Mouse (Mus musculus) forebrain, embryonic 12.5 days (tissue): ENCODE measurements around the gene Rab11a. TPM values are rescaled to one million over a fixed set of nuclear protein-coding genes. Genes with fewer than 3 reads are reported as not detected.
A peak's percentile ranks its signal among the peaks of the same experiment; 100 is the strongest.

Source experiments
- ATAC-seq: fragments of 200-750 bp; cut with Nextera tagmentation; 2 replicates; pipeline ENCODE4 v1.8.0; 2017; ENCODE audit warnings: moderate TSS enrichment; ENCODE audit not compliant: low FRiP score
- H3K27ac ChIP-seq: fragments of 300-500 bp; sonication (generic); 2 replicates; pipeline ENCODE4 v1.5.1; 2016; ENCODE audit warnings: mild to moderate bottlenecking
- H3K27me3 ChIP-seq: fragments of 300-500 bp; sonication (generic); 2 replicates; pipeline ENCODE4 v1.6.1; 2016; ENCODE audit warnings: mild to moderate bottlenecking
- H3K36me3 ChIP-seq: fragments of 300-500 bp; sonication (generic); replicated peaks from 2 replicates; pipeline ENCODE4 v1.6.1; 2016; ENCODE audit warnings: mild to moderate bottlenecking
- H3K4me1 ChIP-seq: fragments of 300-500 bp; sonication (generic); 2 replicates; pipeline ENCODE4 v1.6.1; 2016
- H3K4me2 ChIP-seq: fragments of 300-500 bp; sonication (generic); 2 replicates; pipeline ENCODE4 v1.6.1; 2016; ENCODE audit warnings: mild to moderate bottlenecking, moderate library complexity
- H3K4me3 ChIP-seq: fragments of 300-500 bp; sonication (generic); replicated peaks from 2 replicates; pipeline ENCODE4 v1.5.1; 2016; ENCODE audit warnings: mild to moderate bottlenecking
- H3K9ac ChIP-seq: fragments of 300-500 bp; sonication (generic); 2 replicates; pipeline ENCODE4 v1.6.1; 2016; ENCODE audit warnings: mild to moderate bottlenecking
- H3K9me3 ChIP-seq: fragments of 300-500 bp; sonication (generic); 2 replicates; pipeline ENCODE4 v1.6.1; 2016
- WGBS: fragments of 180-500 bp; shearing (Covaris S2); methylation state at CpG from one replicate; pipeline ENCODE4 v1.1.7; 2016; 5-methylcytosine and 5-hydroxymethylcytosine counted together
- polyA plus RNA-seq: library from polyadenylated mRNA; unstranded; fragments of >200 nt; fragmentation: Nextera tagmentation; extraction: Ambion mirVana; gene quantifications from 2 replicates; pipeline ENCODE4 v1.2.1, GENCODE M21; 2016

The Rab11a gene
- polyA plus RNA-seq, 1 experiment from 2014 or later, result 259 TPM

DNA sequence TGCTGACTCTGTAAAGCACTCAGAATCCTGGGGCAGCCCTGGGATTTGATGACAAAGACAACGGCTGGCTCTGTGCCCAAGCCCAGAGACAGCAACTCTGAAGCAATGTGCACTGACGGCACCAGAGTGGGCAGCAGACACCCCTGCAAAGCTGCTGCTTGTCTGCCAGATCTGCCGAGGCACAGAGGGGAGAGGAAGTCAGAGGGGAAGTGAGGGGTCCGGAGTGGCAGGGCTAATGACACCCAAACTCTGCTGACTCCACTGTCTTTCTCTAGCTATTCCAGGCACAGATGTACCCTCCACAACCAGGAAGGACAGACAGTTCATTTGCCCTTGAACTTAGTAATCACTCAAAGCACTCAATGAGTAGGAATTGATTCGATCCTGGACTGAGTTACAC, 33.7 kb upstream of the Rab11a start:
- WGBS, result 65% methylated on average over 5 of the region's 5 CpGs
- Histone ChIP-seq H3K4me3 (no peak overlapping the region), H3K27me3 (0 out of 2 replicates have a peak, but pooled peaks cover 3% of the 10 kb centered on the region), H3K36me3 (no peaks in the 10 kb centered on the region), H3K27ac (no peak overlapping the region), H3K4me1 (peaks cover 11% of the 10 kb centered on the region), H3K9me3 (0 out of 2 replicates have a peak, but pooled peaks cover 1% of the 10 kb centered on the region), H3K9ac (no peak overlapping the region), H3K4me2 (no peak overlapping the region)
- ATAC-seq, result no peak

DNA sequence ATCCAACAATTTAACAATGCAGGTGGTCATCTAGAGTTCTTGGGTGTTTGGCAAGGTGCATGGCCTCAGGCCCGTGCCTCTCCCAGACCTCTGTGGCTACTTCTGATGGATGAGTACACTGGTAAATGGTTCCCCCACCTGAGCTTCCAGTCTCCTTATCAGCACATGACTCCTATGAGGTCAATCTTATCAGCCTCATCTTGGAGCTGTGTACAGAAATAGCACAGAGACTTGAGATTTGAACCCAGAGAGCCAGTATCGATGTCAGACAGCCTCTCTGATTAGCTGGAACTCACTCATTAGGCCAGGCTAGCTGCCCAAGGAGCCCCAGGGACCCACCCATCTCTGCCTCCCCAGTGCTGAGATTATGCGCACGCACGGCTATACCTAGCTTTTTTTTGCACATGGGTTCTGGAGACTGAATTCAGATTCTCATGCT, 32.9 kb upstream of the Rab11a start:
- WGBS, result 89% methylated on average over 5 of the region's 5 CpGs

DNA sequence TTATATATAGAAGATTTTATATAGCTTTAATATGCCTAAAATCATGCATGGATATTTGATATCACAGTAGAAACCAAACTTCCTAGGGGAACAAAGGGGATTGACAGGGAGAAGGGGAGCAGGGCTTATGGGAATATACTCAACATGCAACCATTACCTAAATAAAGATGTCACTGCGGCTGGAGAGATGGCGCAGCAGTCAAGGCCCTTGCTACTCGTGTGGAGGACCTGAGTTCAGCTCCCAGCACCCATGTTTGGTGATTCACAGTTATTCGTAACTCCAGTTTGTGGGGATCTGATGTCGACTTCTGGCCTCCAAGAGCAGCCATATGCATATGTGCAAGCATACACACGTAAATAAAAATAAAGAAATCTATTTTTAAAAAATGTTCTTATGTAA, 32.4 kb upstream of the Rab11a start:
- WGBS, result 91% methylated on average over 6 of the region's 6 CpGs
- no peak overlapping the region for H3K4me3 ChIP-seq
- 0 out of 2 replicates have a peak, but pooled peaks cover 3% of the 10 kb centered on the region for H3K27me3 ChIP-seq
- H3K9me3 ChIP-seq, result 0 out of 2 replicates have a peak, but pooled peaks cover 3% of the 10 kb centered on the region
- H3K4me2 ChIP-seq, result no peak overlapping the region
- no peaks in the 10 kb centered on the region for H3K36me3 ChIP-seq
- H3K9ac ChIP-seq, result no peak overlapping the region
- ATAC-seq, result no peak
- H3K4me1 ChIP-seq, result peaks cover 7% of the 10 kb centered on the region
- no peak overlapping the region for H3K27ac ChIP-seq

More for the DNA sequence above, 32.9 kb upstream of the Rab11a start:
- no peak overlapping the region for H3K4me2 ChIP-seq
- no peak overlapping the region for H3K27ac ChIP-seq
- H3K4me1 ChIP-seq, result peaks cover 11% of the 10 kb centered on the region
- H3K4me3 ChIP-seq, result no peak overlapping the region
- no peaks in the 10 kb centered on the region for H3K36me3 ChIP-seq
- ATAC-seq, result no peak
- 0 out of 2 replicates have a peak, but pooled peaks cover 3% of the 10 kb centered on the region for H3K27me3 ChIP-seq
- H3K9ac ChIP-seq, result no peak overlapping the region
- H3K9me3 ChIP-seq, result 0 out of 2 replicates have a peak, but pooled peaks cover 3% of the 10 kb centered on the region

DNA sequence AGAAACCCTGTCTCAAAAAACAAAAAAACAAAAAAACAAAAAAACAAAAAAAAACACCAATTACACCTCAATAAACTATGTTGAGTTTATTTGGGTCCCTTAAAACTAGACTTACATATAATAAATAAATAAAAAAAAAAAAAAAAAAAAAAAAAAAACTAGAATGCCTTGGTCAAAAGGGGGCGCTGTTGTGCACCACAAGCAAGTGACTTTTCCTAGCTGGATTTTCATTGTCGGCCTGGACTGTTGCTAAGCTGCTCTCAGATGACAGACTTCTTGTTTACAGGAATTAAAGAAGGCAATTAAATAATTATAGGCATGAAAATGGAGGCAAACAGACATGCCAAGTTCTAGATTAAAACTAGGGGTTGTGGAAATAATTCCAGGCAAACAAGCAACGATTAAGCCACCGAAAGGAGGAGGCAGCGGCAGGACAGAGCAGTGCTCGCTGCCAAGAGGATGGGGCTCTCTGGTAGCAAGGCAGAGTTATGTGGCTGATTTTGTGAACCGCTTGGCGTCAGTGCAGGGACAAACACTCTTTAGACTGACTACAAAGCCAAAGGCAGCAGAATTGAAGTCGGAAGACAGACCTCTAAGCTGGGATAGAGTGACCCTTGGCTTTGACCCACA, 31.6 kb upstream of the Rab11a start:
- no peak overlapping the region for H3K4me3 ChIP-seq
- no peak overlapping the region for H3K27ac ChIP-seq
- WGBS, result 42% methylated on average over 9 of the region's 9 CpGs
- 0 out of 2 replicates have a peak, but pooled peaks cover 3% of the 10 kb centered on the region for H3K9me3 ChIP-seq
- H3K4me2 ChIP-seq, result no peak overlapping the region
- no peaks in the 10 kb centered on the region for H3K4me1 ChIP-seq
- 0 out of 2 replicates have a peak, but pooled peaks cover 3% of the 10 kb centered on the region for H3K27me3 ChIP-seq
- H3K9ac ChIP-seq, result no peak overlapping the region
- no peaks in the 10 kb centered on the region for H3K36me3 ChIP-seq
- no peak for ATAC-seq

DNA sequence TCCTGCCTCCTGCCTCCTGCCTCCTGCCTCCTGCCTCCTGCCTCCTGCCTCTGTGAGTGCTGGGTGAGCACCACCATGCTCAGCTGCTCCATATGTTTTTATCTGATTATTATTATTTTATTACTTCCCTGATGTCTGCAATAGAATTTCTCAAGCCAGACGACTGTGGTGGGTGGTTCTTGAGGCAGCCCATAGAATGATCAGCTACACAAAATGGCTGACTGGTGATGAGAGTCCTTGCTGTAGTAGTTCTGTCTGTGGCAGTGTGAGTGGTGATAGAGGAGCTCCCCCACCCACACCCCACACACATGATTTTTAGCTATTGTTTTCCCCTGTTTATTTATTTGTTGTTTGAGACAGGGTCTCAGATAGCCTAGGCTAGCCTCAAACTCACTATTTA, 30.2 kb upstream of the Rab11a start:
- no peak for ATAC-seq
- H3K4me2 ChIP-seq, result no peak overlapping the region
- no peak overlapping the region for H3K4me3 ChIP-seq
- 0 out of 2 replicates have a peak, but pooled peaks cover 3% of the 10 kb centered on the region for H3K9me3 ChIP-seq
- H3K27ac ChIP-seq, result no peak overlapping the region
- no peaks in the 10 kb centered on the region for H3K36me3 ChIP-seq
- H3K9ac ChIP-seq, result no peak overlapping the region
- H3K4me1 ChIP-seq, result no peaks in the 10 kb centered on the region
- H3K27me3 ChIP-seq, result 0 out of 2 replicates have a peak, but pooled peaks cover 3% of the 10 kb centered on the region
- WGBS, result 63% methylated on average over 1 of the region's 1 CpGs

DNA sequence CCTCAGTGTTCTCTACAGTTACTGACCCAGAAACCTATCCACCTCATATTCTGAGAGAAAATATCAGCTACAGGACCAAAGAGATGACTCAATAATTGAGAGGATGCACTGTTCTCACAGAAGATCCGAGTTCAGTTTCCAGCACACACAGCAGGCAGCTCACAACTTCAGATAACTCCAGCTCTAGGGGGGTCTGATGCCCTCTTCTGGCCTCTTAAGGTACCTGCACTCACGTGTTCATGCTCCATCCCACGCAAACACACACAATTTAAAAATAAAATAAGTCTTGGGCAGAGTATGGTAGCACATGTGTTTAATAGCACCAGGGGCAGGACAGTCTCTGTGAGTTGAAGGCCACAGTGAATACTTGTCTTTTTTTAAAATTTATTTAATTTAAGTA, 28.6 kb upstream of the Rab11a start:
- no peaks in the 10 kb centered on the region for H3K27me3 ChIP-seq
- H3K4me3 ChIP-seq, result no peak overlapping the region
- H3K27ac ChIP-seq, result no peak overlapping the region
- no peak overlapping the region for H3K9ac ChIP-seq
- 82% methylated on average over 3 of the region's 3 CpGs for WGBS
- H3K4me2 ChIP-seq, result no peak overlapping the region
- H3K9me3 ChIP-seq, result 0 out of 2 replicates have a peak, but pooled peaks cover 3% of the 10 kb centered on the region
- no peaks in the 10 kb centered on the region for H3K36me3 ChIP-seq
- no peaks in the 10 kb centered on the region for H3K4me1 ChIP-seq
- ATAC-seq, result no peak

DNA sequence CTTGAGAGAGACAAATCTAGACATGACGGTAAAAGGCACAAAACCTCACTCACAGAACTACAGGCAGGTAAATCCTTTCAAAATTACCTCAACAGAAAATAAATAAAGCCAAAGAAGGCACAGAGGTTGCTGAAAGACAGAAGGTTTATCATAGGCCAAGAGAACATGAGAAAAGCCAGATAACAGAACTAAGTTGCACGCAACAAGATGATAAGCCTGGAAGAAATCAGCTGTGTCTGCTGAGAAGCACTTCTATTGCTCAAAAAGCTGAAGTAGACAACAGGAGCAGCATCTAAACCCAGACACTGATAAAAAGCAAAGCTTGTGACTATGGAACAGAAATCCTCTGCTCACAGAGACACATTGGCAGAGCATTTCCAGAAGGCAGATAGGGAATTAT, 27.3 kb upstream of the Rab11a start:
- Histone ChIP-seq H3K27me3 (no peaks in the 10 kb centered on the region), H3K4me2 (no peak overlapping the region)
- WGBS, result 88% methylated on average over 2 of the region's 2 CpGs

DNA sequence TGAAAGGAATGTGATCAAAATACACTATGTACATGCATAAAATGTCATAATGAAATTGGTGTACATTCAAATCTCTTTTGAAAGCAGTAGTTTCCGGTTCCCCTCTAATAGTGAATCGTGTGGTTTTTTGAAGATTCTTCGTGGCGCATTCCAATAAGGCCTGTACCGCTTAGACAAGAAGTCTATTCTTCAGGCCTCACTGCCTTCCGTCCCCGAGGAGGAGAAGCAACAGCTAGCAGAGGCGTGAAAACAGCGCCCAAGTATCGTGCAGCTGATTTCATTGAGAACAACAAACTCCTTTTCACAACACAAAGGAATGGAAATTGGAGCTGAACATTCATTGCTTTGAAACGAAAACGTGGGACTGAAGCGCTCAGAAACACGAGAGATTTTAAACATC, 20.5 kb upstream of the Rab11a start:
- Histone ChIP-seq H3K4me2 (no peak overlapping the region), H3K36me3 (no peaks in the 10 kb centered on the region), H3K27ac (0 out of 2 replicates have a peak overlapping the region, but pooled peaks have one; percentile 5), H3K4me1 (no peaks in the 10 kb centered on the region), H3K9me3 (no peaks in the 10 kb centered on the region), H3K9ac (no peak overlapping the region), H3K4me3 (no peak overlapping the region), H3K27me3 (no peaks in the 10 kb centered on the region)
- WGBS, result 65% methylated on average over 14 of the region's 14 CpGs
- ATAC-seq, result no peak

More for the DNA sequence above, 27.3 kb upstream of the Rab11a start:
- Histone ChIP-seq H3K36me3 (no peaks in the 10 kb centered on the region), H3K4me3 (no peak overlapping the region), H3K4me1 (no peaks in the 10 kb centered on the region), H3K9ac (no peak overlapping the region), H3K9me3 (0 out of 2 replicates have a peak, but pooled peaks cover 3% of the 10 kb centered on the region), H3K27ac (no peak overlapping the region)
- ATAC-seq, result no peak

DNA sequence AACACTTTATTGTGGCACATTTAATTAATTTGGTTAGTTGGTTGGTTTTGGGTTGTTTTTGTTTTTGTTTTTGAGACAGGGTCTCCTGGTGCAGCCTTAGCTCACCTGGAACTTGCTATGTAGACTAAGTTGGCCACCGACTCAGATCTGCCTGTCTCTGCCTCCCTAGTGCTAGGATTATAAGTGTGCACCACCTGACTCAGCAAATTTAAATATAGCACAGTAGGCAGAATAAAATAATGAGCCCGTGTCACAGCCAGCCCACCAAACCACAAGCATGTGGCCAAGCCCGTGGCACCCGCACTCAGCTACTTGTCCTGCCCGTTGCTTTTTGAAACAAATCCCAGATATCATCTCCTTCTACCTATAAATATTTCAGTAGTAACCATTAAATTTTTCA, 15.0 kb upstream of the Rab11a start:
- Histone ChIP-seq H3K4me3 (no peak overlapping the region), H3K9me3 (no peaks in the 10 kb centered on the region), H3K4me1 (no peaks in the 10 kb centered on the region), H3K9ac (no peak overlapping the region), H3K27me3 (no peaks in the 10 kb centered on the region), H3K4me2 (no peak overlapping the region), H3K36me3 (no peaks in the 10 kb centered on the region), H3K27ac (no peak overlapping the region)
- WGBS, result 95% methylated on average over 5 of the region's 5 CpGs
- ATAC-seq, result no peak

DNA sequence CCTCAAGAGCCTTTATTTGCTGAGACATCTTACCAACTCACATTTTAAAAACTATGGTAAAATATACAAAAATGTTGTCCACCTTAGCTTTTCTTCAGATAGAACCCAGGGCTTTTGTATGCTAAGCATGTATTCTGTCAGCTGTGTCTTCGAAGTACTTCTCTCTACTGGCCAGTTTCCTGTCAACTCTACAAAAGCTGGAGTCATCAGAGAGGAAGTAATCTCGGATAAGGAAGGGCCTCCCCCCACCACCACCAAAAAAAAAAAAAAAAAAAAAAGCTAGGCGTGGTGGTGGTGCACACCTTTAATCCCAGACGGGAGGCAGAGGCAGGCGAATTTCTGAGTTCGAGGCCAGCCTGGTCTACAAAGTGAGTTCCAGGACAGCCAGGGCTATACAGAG, 11.8 kb upstream of the Rab11a start:
- Histone ChIP-seq H3K27me3 (no peaks in the 10 kb centered on the region), H3K4me1 (no peaks in the 10 kb centered on the region), H3K4me3 (no peak overlapping the region), H3K9ac (no peak overlapping the region), H3K4me2 (no peak overlapping the region), H3K36me3 (no peaks in the 10 kb centered on the region), H3K9me3 (no peaks in the 10 kb centered on the region), H3K27ac (no peak overlapping the region)
- WGBS, result 87% methylated on average over 6 of the region's 6 CpGs
- ATAC-seq, result no peak

DNA sequence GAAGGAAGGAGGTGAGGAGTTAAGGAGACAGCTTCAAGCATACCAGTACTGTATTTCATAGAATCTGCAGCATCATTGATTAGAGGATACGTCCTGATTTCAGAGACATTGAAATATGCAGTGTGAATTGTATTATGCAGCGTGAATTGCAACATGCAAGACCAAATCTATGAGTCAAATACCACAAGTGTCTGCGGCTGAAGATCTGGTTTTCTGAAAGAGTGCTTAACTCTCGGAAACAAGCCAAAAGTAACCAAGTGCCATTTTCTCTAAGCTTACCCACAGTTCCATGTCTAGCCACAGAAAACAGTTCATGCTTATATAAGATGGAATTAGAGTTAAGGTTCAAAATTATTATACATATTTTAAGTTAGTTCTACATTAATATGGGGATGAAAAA, 10.2 kb upstream of the Rab11a start:
- Histone ChIP-seq H3K27me3 (no peaks in the 10 kb centered on the region), H3K4me3 (no peak overlapping the region), H3K27ac (no peak overlapping the region), H3K36me3 (no peaks in the 10 kb centered on the region), H3K4me1 (no peaks in the 10 kb centered on the region), H3K9ac (no peak overlapping the region), H3K4me2 (no peak overlapping the region), H3K9me3 (no peaks in the 10 kb centered on the region)
- WGBS, result 74% methylated on average over 4 of the region's 4 CpGs
- no peak for ATAC-seq

DNA sequence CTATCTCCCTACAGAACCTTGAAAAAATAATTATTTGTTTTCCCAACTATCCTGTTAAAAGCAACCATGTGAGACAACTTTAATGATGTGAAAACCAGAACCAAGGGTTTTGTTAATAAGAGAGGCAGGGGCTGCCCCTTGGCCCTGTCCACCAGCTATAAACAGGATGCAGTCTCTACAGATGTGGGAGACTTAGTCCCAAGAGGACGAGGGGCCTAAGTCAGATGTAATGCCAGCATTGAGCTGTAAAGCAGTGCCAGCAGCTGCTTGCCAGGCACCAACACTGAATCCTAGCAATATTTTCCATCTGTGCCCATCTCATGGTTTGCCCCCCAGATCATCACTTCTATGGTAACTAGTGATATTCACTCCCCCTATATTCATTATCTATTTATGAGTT, 4.9 kb upstream of the Rab11a start:
- Histone ChIP-seq H3K27ac (no peak overlapping the region), H3K4me2 (no peak overlapping the region), H3K4me3 (no peak overlapping the region), H3K27me3 (no peaks in the 10 kb centered on the region), H3K4me1 (no peaks in the 10 kb centered on the region), H3K9me3 (no peaks in the 10 kb centered on the region), H3K9ac (no peak overlapping the region), H3K36me3 (no peaks in the 10 kb centered on the region)
- ATAC-seq, result no peak
- WGBS, result 90% methylated on average over 1 of the region's 1 CpGs

DNA sequence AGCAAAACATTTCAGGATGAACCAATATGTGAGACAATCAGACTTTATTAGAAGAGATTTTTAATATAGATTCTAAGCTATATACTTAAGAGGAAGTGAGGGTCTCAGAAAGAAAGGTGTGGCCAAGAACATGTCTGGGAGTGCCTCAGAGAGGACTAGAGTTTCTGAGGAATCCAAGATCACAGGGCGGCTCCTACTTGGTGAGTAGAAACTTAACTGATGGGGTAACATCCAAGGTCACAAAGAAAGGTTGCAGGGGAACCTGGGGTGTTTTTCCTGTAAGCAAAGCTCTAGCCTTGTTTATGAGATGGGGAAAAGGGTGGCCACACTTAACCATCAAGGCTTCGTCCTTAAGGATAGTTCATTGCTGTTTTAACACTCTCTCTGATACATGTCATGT, 1.4 kb upstream of the Rab11a start:
- no peak overlapping the region for H3K9ac ChIP-seq
- H3K9me3 ChIP-seq, result no peaks in the 10 kb centered on the region
- H3K4me2 ChIP-seq, result no peak overlapping the region
- no peak for ATAC-seq
- 85% methylated on average over 2 of the region's 2 CpGs for WGBS
- H3K27me3 ChIP-seq, result no peaks in the 10 kb centered on the region
- no peaks in the 10 kb centered on the region for H3K36me3 ChIP-seq
- H3K4me3 ChIP-seq, result no peak overlapping the region
- H3K27ac ChIP-seq, result no peak overlapping the region
- peaks cover 8% of the 10 kb centered on the region for H3K4me1 ChIP-seq
